Mouse (Mus musculus) cerebellum, adult 2 months (tissue): ENCODE data around the gene Il11. TPM values are rescaled to one million over a fixed set of nuclear protein-coding genes. Genes with fewer than 3 reads are reported as not detected.

Experiments
- DNase-seq, 2 experiments: peaks; one replicate each; pipeline ENCODE4 v3.0.0; 2021
- H3K27ac ChIP-seq: fragments of 200-500 bp; 2 replicates; pipeline ENCODE4 v1.5.1; 2012; ENCODE audit warnings: low read length, control low read depth, inconsistent platforms; ENCODE audit not compliant: insufficient read depth
- H3K27me3 ChIP-seq: fragments of 200-500 bp; 2 replicates; pipeline ENCODE4 v1.6.1; 2012; ENCODE audit warnings: inconsistent platforms, mild to moderate bottlenecking, low read length, moderate library complexity; ENCODE audit not compliant: control insufficient read depth, insufficient read depth
- H3K4me1 ChIP-seq: fragments of 200-500 bp; 2 replicates; pipeline ENCODE4 v1.6.1; 2011; ENCODE audit warnings: low read length; ENCODE audit not compliant: control insufficient read depth, insufficient read depth
- H3K4me3 ChIP-seq: fragments of 200-500 bp; replicated peaks from 2 replicates; pipeline ENCODE3; 2011; ENCODE audit warnings: mild to moderate bottlenecking, low read depth, low read length, control low read depth; ENCODE audit not compliant: insufficient read depth
- CTCF ChIP-seq: fragments of 200-500 bp; IDR thresholded peaks from 2 replicates; pipeline ENCODE4 v1.5.1; 2011; ENCODE audit warnings: low read depth, mild to moderate bottlenecking, control low read depth, low read length, moderate library complexity, borderline replicate concordance; ENCODE audit not compliant: insufficient read depth
- POLR2A ChIP-seq: fragments of 200-500 bp; IDR thresholded peaks from 2 replicates; pipeline ENCODE4 v1.6.1; 2011; ENCODE audit warnings: low read length, control low read depth, borderline replicate concordance; ENCODE audit not compliant: insufficient read depth
- WGBS: fragments of 180-500 bp; shearing (Covaris S2); methylation state at CpG from one replicate; pipeline ENCODE4 v1.1.7; 2018; 5-methylcytosine and 5-hydroxymethylcytosine counted together
- polyA plus RNA-seq: library from polyadenylated mRNA; depleted of rRNA; stranded (reverse); fragments of >200 nt; gene quantifications from 2 replicates; pipeline ENCODE4 v1.2.3, GENCODE M21; 2012

The Il11 gene
- polyA plus RNA-seq, 1 experiment, result 1.2 TPM

DNA sequence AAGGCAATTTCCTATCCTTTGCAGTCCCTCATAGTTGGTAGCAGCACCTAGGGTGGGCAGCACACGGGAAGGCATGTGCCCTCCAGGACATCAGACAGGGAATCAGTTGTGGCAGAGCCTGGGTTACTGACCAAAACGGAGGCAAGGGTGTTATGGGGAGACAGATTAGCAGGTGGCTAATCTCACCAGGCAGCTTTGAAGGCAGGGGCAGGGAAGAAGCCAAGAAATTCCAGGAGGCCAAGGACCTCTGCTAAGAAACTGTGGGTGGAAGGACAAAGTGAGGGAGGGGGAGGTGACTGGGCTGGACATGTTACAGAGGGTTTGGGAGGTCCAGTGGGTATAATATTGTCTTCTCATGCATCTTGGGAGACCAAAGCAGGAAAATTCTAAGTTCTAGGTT is 39.3 kb downstream of the Il11 start:
- no peak overlapping the region for H3K4me3 ChIP-seq
- peaks cover 13% of the 10 kb centered on the region; the same call in 1 of the 2 replicates for H3K4me1 ChIP-seq
- TF ChIP-seq CTCF, result no peak
- no peak for TF ChIP-seq POLR2A
- DNase-seq, result no peak
- H3K27ac ChIP-seq, result no peak overlapping the region
- no peaks in the 10 kb centered on the region for H3K27me3 ChIP-seq
- 54% methylated on average over 2 of the region's 2 CpGs for WGBS

- Histone ChIP-seq H3K4me3 (no peak overlapping the region), H3K27ac (peak overlapping the region; percentile 97; the same call in 1 of the 2 replicates), H3K4me1 (peaks cover 13% of the 10 kb centered on the region; the same call in 1 of the 2 replicates), H3K27me3 (no peaks in the 10 kb centered on the region)
- DNase-seq, result no peak
- TF ChIP-seq CTCF, result no peak
- TF ChIP-seq POLR2A, result no peak
- WGBS, result 84% methylated on average over 6 of the region's 6 CpGs
Measured at GRCm38 (mm10) chr7:4742482-4742819, 40.2 kb downstream of the Il11 start.

- TF ChIP-seq CTCF (no peak), POLR2A (no peak)
- Histone ChIP-seq H3K27me3 (no peaks in the 10 kb centered on the region), H3K4me1 (peaks cover 13% of the 10 kb centered on the region; the same call in 1 of the 2 replicates), H3K4me3 (peak overlapping the region; percentile 99), H3K27ac (peak overlapping the region; percentile 97)
- peak; percentile 21 to 32 for DNase-seq
- 60% methylated on average over 21 of the region's 21 CpGs for WGBS
Measured at GRCm38 (mm10) chr7:4741672-4742481, 40.8 kb downstream of the Il11 start.

DNA sequence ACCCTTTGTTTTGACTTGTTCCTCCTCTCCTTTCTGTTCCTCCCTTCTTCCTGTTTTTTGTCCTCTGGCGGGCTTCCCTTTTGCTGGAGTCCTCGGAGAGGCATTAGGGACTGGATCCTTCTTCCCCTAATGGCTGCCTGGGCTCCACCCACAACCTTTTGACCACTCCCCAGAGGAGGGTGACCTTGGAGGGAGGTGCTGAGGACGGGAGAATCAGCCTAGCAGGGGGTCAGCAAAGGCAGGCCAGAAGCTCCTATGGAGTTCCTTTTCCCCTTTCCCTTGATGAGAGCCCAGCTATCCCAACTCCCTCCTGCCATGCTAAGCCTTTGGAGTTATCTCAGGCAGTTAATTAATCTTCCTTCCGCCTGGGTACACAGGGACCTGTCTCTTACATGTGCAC is 41.5 kb downstream of the Il11 start:
- peak overlapping the region; percentile 99 for H3K4me3 ChIP-seq
- H3K27ac ChIP-seq, result peak overlapping the region; percentile 97
- H3K27me3 ChIP-seq, result no peaks in the 10 kb centered on the region
- 5% methylated on average over 4 of the region's 4 CpGs for WGBS
- DNase-seq, result peak; percentile 78 to 82
- H3K4me1 ChIP-seq, result peaks cover 13% of the 10 kb centered on the region; the same call in 1 of the 2 replicates
- TF ChIP-seq CTCF (no peak), POLR2A (peak; percentile 66; the same call in 1 of the 2 replicates)

GRCm38 (mm10) chr7:4740309-4740727 is 42.3 kb downstream of the Il11 start:
- peak overlapping the region; percentile 97 for H3K27ac ChIP-seq
- peak overlapping the region; percentile 99 for H3K4me3 ChIP-seq
- WGBS, result under 1% methylated on average over 14 of the region's 14 CpGs
- DNase-seq, result no peak
- TF ChIP-seq CTCF (no peak), POLR2A (no peak)
- H3K27me3 ChIP-seq, result no peaks in the 10 kb centered on the region
- peaks cover 13% of the 10 kb centered on the region; the same call in 1 of the 2 replicates for H3K4me1 ChIP-seq

- no peaks in the 10 kb centered on the region for H3K27me3 ChIP-seq
- WGBS, result under 1% methylated on average over 41 of the region's 44 CpGs
- peak within 1 kb of the TSS; percentile 97 for H3K27ac ChIP-seq
- H3K4me3 ChIP-seq, result peak within 1 kb of the TSS; percentile 99
- DNase-seq, result peak; percentile 97 to 100
- peak; percentile 96 for TF ChIP-seq POLR2A
- TF ChIP-seq CTCF, result no peak
- peaks cover 13% of the 10 kb centered on the region; the same call in 1 of the 2 replicates for H3K4me1 ChIP-seq
Measured at GRCm38 (mm10) chr7:4739544-4740275, 42.9 kb downstream of the Il11 start, which contains the start of gene Kmt5c. Gene Kmt5c (plus strand): TSS chr7:4740115.

GRCm38 (mm10) chr7:4739041-4739543 is 43.6 kb downstream of the Il11 start:
- WGBS, result 36% methylated on average over 10 of the region's 10 CpGs
- no peak overlapping the region for H3K27ac ChIP-seq
- H3K27me3 ChIP-seq, result no peaks in the 10 kb centered on the region
- peak overlapping the region; percentile 51 for H3K4me3 ChIP-seq
- peaks cover 13% of the 10 kb centered on the region; the same call in 1 of the 2 replicates for H3K4me1 ChIP-seq
- DNase-seq, result no peak
- TF ChIP-seq CTCF (no peak), POLR2A (no peak)
